Mouse (Mus musculus) adipose tissue, adult 10 weeks (tissue): ENCODE data around the gene Prss56. TPM values are rescaled to one million over a fixed set of nuclear protein-coding genes. Genes with fewer than 3 reads are reported as not detected.

ENCODE experiments used
- polyA plus RNA-seq: library from polyadenylated mRNA; stranded (reverse); fragments of 350-450 nt; fragmentation: Illumina TruSeq; extraction: RNeasy Lipid Tissue Mini Kit (QIAGEN cat#74804); gene quantifications from one replicate; pipeline ENCODE4 v1.2.3, GENCODE M21; 2014; ENCODE audit warnings: low read depth, low replicate concordance

The Prss56 gene
- polyA plus RNA-seq: 1.7 TPM

GRCm38 (mm10) chr1:87183013-87183412 is at the start of gene Prss56:
Prss56 (plus strand) TSS chr1:87183313.

GRCm38 (mm10) chr1:87156199-87156587 is 26.9 kb upstream of the Prss56 start, which contains the start of gene Ecel1:
Ecel1 (minus strand) TSS chr1:87156521.

DNA sequence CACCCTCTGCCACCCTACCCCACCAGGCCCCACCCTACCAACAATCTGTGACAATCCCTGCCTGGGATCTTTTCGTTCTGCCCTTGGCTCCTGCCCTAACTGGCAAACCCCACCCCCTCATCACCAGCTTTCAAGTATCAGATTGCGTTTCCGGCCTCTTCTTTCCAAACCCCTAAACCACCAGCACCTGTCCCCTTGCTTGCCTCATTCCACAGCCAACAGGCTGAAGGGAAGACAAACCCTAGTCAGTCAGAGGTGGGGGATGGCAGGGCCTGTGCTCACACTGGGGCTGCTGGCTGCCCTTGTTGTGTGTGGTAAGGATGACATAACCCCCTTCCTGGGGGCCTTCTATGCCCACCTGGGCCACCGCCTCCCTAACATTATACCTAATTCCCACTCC is 7.3 kb downstream of the Prss56 start, which contains the start of gene Chrnd:
Gene Chrnd (plus strand): TSS at position 179 of the 400 bp plus-strand sequence.

DNA sequence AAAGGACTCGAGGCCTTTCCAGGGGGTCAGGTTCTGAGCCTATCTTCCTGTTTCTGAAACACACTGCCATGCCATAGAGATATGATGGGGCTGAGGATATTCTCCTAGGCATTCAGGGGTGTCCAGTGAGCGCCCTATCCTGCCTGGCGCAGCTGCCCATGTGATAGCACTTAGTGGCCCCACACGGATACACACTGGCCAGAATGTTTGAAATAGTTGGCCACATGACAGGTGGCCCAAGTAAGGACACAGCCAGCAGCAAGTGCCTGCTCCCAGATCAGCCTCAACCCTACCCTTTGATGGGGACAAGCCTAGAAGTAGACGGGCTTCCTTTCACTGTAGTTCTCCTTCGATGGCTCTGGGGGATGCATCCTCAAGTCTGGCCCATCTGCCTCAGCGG is 21.4 kb downstream of the Prss56 start, which contains the start of gene Chrng:
Gene Chrng (plus strand): TSS at position 193 of the 400 bp plus-strand sequence.

DNA sequence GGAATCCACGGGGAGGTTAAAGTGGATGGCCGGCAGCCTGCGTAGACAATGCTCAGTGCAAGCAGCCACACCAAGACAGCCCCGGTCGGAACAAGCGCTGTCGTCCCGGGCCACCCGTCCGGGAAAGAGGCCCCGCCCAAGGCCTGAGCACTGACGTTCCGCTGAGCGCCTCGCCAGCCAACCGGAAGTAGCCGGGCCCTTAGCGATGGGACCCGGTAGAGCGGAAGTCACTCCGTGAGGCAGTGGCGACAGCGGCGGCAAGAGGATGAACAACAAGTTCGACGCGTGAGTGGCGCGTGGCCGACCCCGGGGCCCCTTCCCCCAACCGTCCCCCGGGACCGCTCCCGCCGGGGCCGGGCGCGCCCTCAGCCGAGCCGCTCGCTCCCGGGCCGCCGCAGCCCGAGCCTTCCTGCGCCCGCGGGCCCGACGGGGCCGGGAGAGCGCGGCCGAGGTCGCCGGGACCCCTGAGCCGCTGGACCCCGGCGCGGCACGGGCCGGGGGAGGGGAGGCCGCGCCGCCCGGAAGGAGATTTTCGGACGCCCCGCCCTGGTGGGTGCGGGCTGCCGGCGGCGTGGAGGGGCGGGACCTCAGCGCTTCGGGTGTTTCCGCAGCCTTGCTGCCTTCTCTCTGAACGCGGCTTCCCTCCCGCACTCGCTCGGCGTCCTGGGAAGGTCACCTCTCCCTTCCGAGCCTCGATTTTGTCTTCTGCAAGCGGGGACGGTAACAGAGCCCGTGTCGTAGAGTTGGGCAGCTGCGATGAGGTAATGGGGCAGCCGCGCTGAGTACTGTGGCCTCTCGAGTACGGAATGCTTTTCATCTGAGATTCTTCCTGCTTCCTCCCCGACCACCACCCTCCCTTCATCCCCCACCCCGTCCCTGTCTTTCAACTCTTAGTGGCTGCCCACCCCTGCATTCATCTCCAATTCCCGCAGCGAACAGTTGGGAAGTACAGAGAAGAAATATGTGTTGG is 30.9 kb downstream of the Prss56 start, which contains the start of gene Eif4e2:
Gene Eif4e2 (plus strand): TSS at position 180 of the 970 bp plus-strand sequence.

Other genes with a start within 250 kb of the Prss56 start
- gene Alppl2, start 93.4 kb upstream of the Prss56 start, polyA plus RNA-seq: 8.9 TPM
- gene Alpi, start 81.7 kb upstream of the Prss56 start, polyA plus RNA-seq: not detected
- gene Akp3, start 58.3 kb upstream of the Prss56 start, polyA plus RNA-seq: not detected
- 0.11 TPM for gene Ecel1, start 26.8 kb upstream of the Prss56 start, polyA plus RNA-seq
- gene Chrnd, start 7.3 kb downstream of the Prss56 start, polyA plus RNA-seq: not detected
- not detected for gene Chrng, start 21.3 kb downstream of the Prss56 start, polyA plus RNA-seq
- gene Eif4e2, start 30.6 kb downstream of the Prss56 start, polyA plus RNA-seq: 64.0 TPM
- gene Efhd1, start 81.0 kb downstream of the Prss56 start, polyA plus RNA-seq: 15.2 TPM
- gene Gigyf2, start 143.7 kb downstream of the Prss56 start, polyA plus RNA-seq: 36.7 TPM
- not detected for gene Kcnj13, start 211.4 kb downstream of the Prss56 start, polyA plus RNA-seq